Comparison of ENCODE assay signal across 8 mouse cellular contexts in genomic region chr13:95959651-95960476, GRCm38 (mm10).
A peak's percentile ranks its signal among the peaks of the same experiment; 100 is the strongest.
DNase-seq lines count a peak whose midpoint lies in the region; ATAC-seq lines count a peak whose summit lies in the region.

No protein-coding gene starts in this region.

- peak overlapping the region; percentile 51 for H3K4me2 ChIP-seq in heart, embryonic 12.5 days
- H3K4me2 ChIP-seq in forebrain, embryonic 13.5 days: peak overlapping the region; percentile 40
- peak overlapping the region; percentile 87 for H3K4me2 ChIP-seq in liver, embryonic 16.5 days (ENCODE audit: low read depth, low read length)

- no peaks in the 10 kb centered on the region for H3K9me3 ChIP-seq in heart, embryonic 12.5 days (replicated peaks)
- H3K9me3 ChIP-seq in forebrain, embryonic 13.5 days (replicated peaks): no peaks in the 10 kb centered on the region
- H3K9me3 ChIP-seq in liver, embryonic 16.5 days (replicated peaks; ENCODE audit: control insufficient read depth, low read length): no peaks in the 10 kb centered on the region

- DNase-seq in heart, adult 11 months: no peak
- DNase-seq in CD4-positive helper T cell, adult 2 months (ENCODE audit: low read depth, low spot score): peak; percentile 42
- DNase-seq in gastrocnemius, postnatal 4 days (ENCODE audit: low spot score in 2 of 2): no peak
- no peak for DNase-seq in left cerebral cortex, postnatal 36 days (ENCODE audit: low spot score in 2 of 2)

- 0 out of 2 replicates have a peak overlapping the region, but pooled peaks have one; percentile 8 for H3K27ac ChIP-seq in heart, embryonic 12.5 days (ENCODE audit: poor library complexity, severe bottlenecking)
- no peak overlapping the region for H3K27ac ChIP-seq in forebrain, embryonic 13.5 days
- H3K27ac ChIP-seq in liver, embryonic 16.5 days (ENCODE audit: low read length): no peak overlapping the region

- peaks cover 40% of the 10 kb centered on the region for H3K4me1 ChIP-seq in heart, embryonic 12.5 days (replicated peaks)
- peaks cover 36% of the 10 kb centered on the region for H3K4me1 ChIP-seq in forebrain, embryonic 13.5 days
- H3K4me1 ChIP-seq in liver, embryonic 16.5 days (ENCODE audit: control insufficient read depth, low read depth, low read length): peaks cover 52% of the 10 kb centered on the region

- intact Hi-C loops in left cerebral cortex, postnatal 36 days (cut with DNase I): loop anchor here (10.0 kb wide), 1 partner anchor 65 kb away; the partner anchor contains the start of gene Iqgap2

- WGBS in heart, embryonic 12.5 days: 8% methylated on average over 14 of the region's 14 CpGs
- WGBS in forebrain, embryonic 13.5 days: 5% methylated on average over 14 of the region's 14 CpGs
- 21% methylated on average over 14 of the region's 14 CpGs for WGBS in liver, embryonic 16.5 days (ENCODE audit: insufficient replicate concordance)

- H3K36me3 ChIP-seq in heart, embryonic 12.5 days: no peaks in the 10 kb centered on the region
- H3K36me3 ChIP-seq in forebrain, embryonic 13.5 days (ENCODE audit: poor library complexity, severe bottlenecking): no peaks in the 10 kb centered on the region
- H3K36me3 ChIP-seq in liver, embryonic 16.5 days (ENCODE audit: control insufficient read depth, insufficient read depth): no peaks in the 10 kb centered on the region

- H3K27me3 ChIP-seq in heart, embryonic 12.5 days (replicated peaks): no peaks in the 10 kb centered on the region
- H3K27me3 ChIP-seq in forebrain, embryonic 13.5 days: no peaks in the 10 kb centered on the region
- H3K27me3 ChIP-seq in liver, embryonic 16.5 days (ENCODE audit: control insufficient read depth, insufficient read depth, low read depth, low read length): no peaks in the 10 kb centered on the region

- ATAC-seq in heart, embryonic 12.5 days (ENCODE audit: insufficient number of reproducible peaks, low FRiP score): no peak
- no peak for ATAC-seq in forebrain, embryonic 13.5 days
- ATAC-seq in liver, embryonic 16.5 days (ENCODE audit: low read depth): no peak
- no peak for ATAC-seq in activated CD4-positive, CD25-positive, alpha-beta regulatory T cell, adult 4 months

- H3K9ac ChIP-seq in heart, embryonic 12.5 days: no peak overlapping the region
- peak overlapping the region; percentile 12; the same call in 1 of the 2 replicates for H3K9ac ChIP-seq in forebrain, embryonic 13.5 days
- H3K9ac ChIP-seq in liver, embryonic 16.5 days (ENCODE audit: low read depth, low read length): peak overlapping the region; percentile 36

- no peak overlapping the region for H3K4me3 ChIP-seq in heart, embryonic 12.5 days
- H3K4me3 ChIP-seq in forebrain, embryonic 13.5 days: no peak overlapping the region
- peak overlapping the region; percentile 26; the same call in 1 of the 2 replicates for H3K4me3 ChIP-seq in liver, embryonic 16.5 days (ENCODE audit: low read depth, low read length)
